24 mouse cellular contexts compared by ENCODE assay signal in genomic region chr8:24310893-24311292, GRCm38 (mm10).
DNase-seq lines count a peak whose midpoint lies in the region; ATAC-seq and TF ChIP-seq lines count a peak whose summit lies in the region.
"Had no signal": no experiment of that assay in that cellular context is flagged by ENCODE, and none has a peak within 500 bp of the region (broad histone marks: within the 10 kb centered on the region; RNA-seq: fewer than 3 reads in every experiment).

No protein-coding gene starts in this region.

- H3K36me3 ChIP-seq in forebrain, embryonic 14.5 days (ENCODE audit: control insufficient read depth, insufficient read depth, low read length) = no peaks in the 10 kb centered on the region
- H3K36me3 ChIP-seq in forebrain, embryonic 10.5 days (replicated peaks) = no peaks in the 10 kb centered on the region
- H3K36me3 ChIP-seq in heart, adult 2 months (ENCODE audit: control insufficient read depth, insufficient read depth, low read length) = 0 out of 2 replicates have a peak, but pooled peaks cover 2% of the 10 kb centered on the region
- H3K36me3 ChIP-seq in kidney, postnatal 0 days (ENCODE audit: insufficient read depth, low read length) = no peaks in the 10 kb centered on the region
- H3K36me3 ChIP-seq: G1E; limb, embryonic 12.5 days; midbrain, embryonic 10.5 days; midbrain, embryonic 15.5 days; neural tube, embryonic 15.5 days had no signal

- H3K4me3 ChIP-seq in forebrain, embryonic 14.5 days (ENCODE audit: low read depth, low read length) = no peak overlapping the region
- H3K4me3 ChIP-seq in forebrain, embryonic 10.5 days = no peak overlapping the region
- no peak overlapping the region for H3K4me3 ChIP-seq in heart, adult 2 months
- H3K4me3 ChIP-seq in kidney, postnatal 0 days (replicated peaks; ENCODE audit: low read depth, low read length) = no peak overlapping the region
- H3K4me3 ChIP-seq: layer of hippocampus, adult 2 months; left cerebral cortex, adult 2 months; limb, embryonic 12.5 days; midbrain, embryonic 10.5 days; midbrain, embryonic 15.5 days; neural tube, embryonic 15.5 days had no signal

- peak; percentile 52 for DNase-seq in forebrain, embryonic 14.5 days (ENCODE audit: low spot score)
- no peak for DNase-seq in forebrain, embryonic 10.5 days (ENCODE audit: extremely low spot score, low spot score)
- DNase-seq in heart, adult 2 months = no peak
- DNase-seq in heart, adult 11 months = no peak
- DNase-seq in kidney, postnatal 0 days (ENCODE audit: low spot score) = peak; percentile 33
- no peak for DNase-seq in kidney, postnatal 10 days
- DNase-seq in brain, embryonic 14.5 days (ENCODE audit: low read depth) = peak; percentile 60
- DNase-seq: adrenal gland, adult 8-10 months; cerebellum, adult 11 months; cerebellum, adult 9-10 months; cerebellum, postnatal 36 days; gastrocnemius, postnatal 25 days; retina, postnatal 1 day; right cerebral cortex, postnatal 14 days; thymus, postnatal 4 days had no signal

- H3K27ac ChIP-seq in forebrain, embryonic 14.5 days (ENCODE audit: low read depth, low read length) = no peak overlapping the region
- H3K27ac ChIP-seq in forebrain, embryonic 10.5 days = no peak overlapping the region
- peak overlapping the region; percentile 69 for H3K27ac ChIP-seq in heart, adult 2 months
- H3K27ac ChIP-seq in kidney, postnatal 0 days = no peak overlapping the region
- H3K27ac ChIP-seq: hindbrain, embryonic 14.5 days; layer of hippocampus, adult 2 months; left cerebral cortex, adult 2 months; limb, embryonic 12.5 days; midbrain, embryonic 10.5 days; midbrain, embryonic 15.5 days; neural tube, embryonic 15.5 days had no signal

- H3K9me3 ChIP-seq in forebrain, embryonic 14.5 days (replicated peaks; ENCODE audit: control insufficient read depth, low read length) = no peaks in the 10 kb centered on the region
- no peaks in the 10 kb centered on the region for H3K9me3 ChIP-seq in forebrain, embryonic 10.5 days
- no peaks in the 10 kb centered on the region for H3K9me3 ChIP-seq in kidney, postnatal 0 days (replicated peaks; ENCODE audit: low read length)
- H3K9me3 ChIP-seq: limb, embryonic 12.5 days; midbrain, embryonic 10.5 days; midbrain, embryonic 15.5 days; neural tube, embryonic 15.5 days had no signal

- ATAC-seq in forebrain, embryonic 14.5 days = peak; percentile 46; the same call in 1 of the 2 replicates
- ATAC-seq in kidney, postnatal 0 days (replicated peaks; ENCODE audit: low FRiP score, low read depth) = no peak
- ATAC-seq: intestine, postnatal 0 days; midbrain, embryonic 15.5 days had no signal

- WGBS in forebrain, embryonic 14.5 days = 24% methylated on average over 4 of the region's 4 CpGs
- WGBS in forebrain, embryonic 10.5 days = 85% methylated on average over 4 of the region's 4 CpGs
- 35% methylated on average over 4 of the region's 4 CpGs for WGBS in heart, adult 2 months
- WGBS in kidney, postnatal 0 days = 61% methylated on average over 4 of the region's 4 CpGs

- H3K9ac ChIP-seq in forebrain, embryonic 14.5 days (ENCODE audit: low read length) = no peak overlapping the region
- no peak overlapping the region for H3K9ac ChIP-seq in heart, adult 2 months (ENCODE audit: low read depth, low read length)
- no peak overlapping the region for H3K9ac ChIP-seq in kidney, postnatal 0 days (ENCODE audit: low read depth, low read length)
- H3K9ac ChIP-seq: hindbrain, embryonic 14.5 days; limb, embryonic 12.5 days; midbrain, embryonic 15.5 days; neural tube, embryonic 15.5 days had no signal

- intact Hi-C loops in heart, adult 2 months (cut with DNase I) = no loop called here

- no peak for TF ChIP-seq EP300 in heart, adult 2 months (IDR thresholded peaks at IDR 0.05; ENCODE audit: insufficient read depth, low read depth, low read length)

- no peak for TF ChIP-seq CTCF in heart, adult 2 months (IDR thresholded peaks at IDR 0.05)
- no peak for TF ChIP-seq CTCF in kidney, postnatal 0 days (IDR thresholded peaks at IDR 0.05; ENCODE audit: low read depth)
- TF ChIP-seq CTCF in brain, embryonic 14.5 days (IDR thresholded peaks at IDR 0.05; ENCODE audit: borderline replicate concordance, extremely low read depth, insufficient read depth, insufficient read length) = no peak

- no peak for TF ChIP-seq POLR2A in heart, adult 2 months (IDR thresholded peaks at IDR 0.05; ENCODE audit: insufficient read depth, low read depth, low read length)
- no peak for TF ChIP-seq POLR2A in brain, embryonic 14.5 days (IDR thresholded peaks at IDR 0.05; ENCODE audit: borderline replicate concordance, extremely low read depth, insufficient read depth, insufficient read length, poor library complexity, severe bottlenecking)

- no peaks in the 10 kb centered on the region for H3K79me2 ChIP-seq in heart, adult 2 months (replicated peaks; ENCODE audit: control insufficient read depth, insufficient read depth, low read length)

- H3K4me2 ChIP-seq in forebrain, embryonic 14.5 days (ENCODE audit: low read length) = no peak overlapping the region
- no peak overlapping the region for H3K4me2 ChIP-seq in kidney, postnatal 0 days (ENCODE audit: low read length)
- H3K4me2 ChIP-seq: hindbrain, embryonic 14.5 days; limb, embryonic 12.5 days; midbrain, embryonic 15.5 days; neural tube, embryonic 15.5 days had no signal

- H3K4me1 ChIP-seq in forebrain, embryonic 14.5 days (ENCODE audit: control insufficient read depth, insufficient read depth, low read length) = no peaks in the 10 kb centered on the region
- no peaks in the 10 kb centered on the region for H3K4me1 ChIP-seq in forebrain, embryonic 10.5 days
- peaks cover 5% of the 10 kb centered on the region for H3K4me1 ChIP-seq in heart, adult 2 months (ENCODE audit: control insufficient read depth, insufficient read depth, low read length)
- H3K4me1 ChIP-seq in kidney, postnatal 0 days (replicated peaks; ENCODE audit: insufficient read depth, low read length) = no peaks in the 10 kb centered on the region
- H3K4me1 ChIP-seq: limb, embryonic 12.5 days; midbrain, embryonic 10.5 days; midbrain, embryonic 15.5 days; neural tube, embryonic 15.5 days had no signal

- no peaks in the 10 kb centered on the region for H3K27me3 ChIP-seq in forebrain, embryonic 14.5 days (replicated peaks; ENCODE audit: control insufficient read depth, insufficient read depth, low read length)
- no peaks in the 10 kb centered on the region for H3K27me3 ChIP-seq in forebrain, embryonic 10.5 days (ENCODE audit: poor library complexity, severe bottlenecking)
- H3K27me3 ChIP-seq in heart, adult 2 months (ENCODE audit: control insufficient read depth, insufficient read depth, low read length) = no peaks in the 10 kb centered on the region
- H3K27me3 ChIP-seq in kidney, postnatal 0 days (ENCODE audit: insufficient read depth, low read length) = no peaks in the 10 kb centered on the region
- H3K27me3 ChIP-seq: limb, embryonic 12.5 days; midbrain, embryonic 15.5 days; neural tube, embryonic 15.5 days had no signal

Comparison
In these comparisons a context has a peak if more than half of its experiments do, and no peak if none do; other contexts are left out.
1. DNase-seq: peak in forebrain, embryonic 14.5 days (single experiment), kidney, postnatal 0 days (single experiment) and brain, embryonic 14.5 days (single experiment); none in forebrain, embryonic 10.5 days (single experiment), heart, adult 2 months (0 of 2), heart, adult 11 months (single experiment) and kidney, postnatal 10 days (single experiment).